Mouse (Mus musculus) cerebellum, adult 8-10 months (tissue): ENCODE results near the gene Smr3a.

Source experiments
- DNase-seq: peaks from one replicate; pipeline ENCODE4 v3.0.0; 2022

Smr3a gene

DNA sequence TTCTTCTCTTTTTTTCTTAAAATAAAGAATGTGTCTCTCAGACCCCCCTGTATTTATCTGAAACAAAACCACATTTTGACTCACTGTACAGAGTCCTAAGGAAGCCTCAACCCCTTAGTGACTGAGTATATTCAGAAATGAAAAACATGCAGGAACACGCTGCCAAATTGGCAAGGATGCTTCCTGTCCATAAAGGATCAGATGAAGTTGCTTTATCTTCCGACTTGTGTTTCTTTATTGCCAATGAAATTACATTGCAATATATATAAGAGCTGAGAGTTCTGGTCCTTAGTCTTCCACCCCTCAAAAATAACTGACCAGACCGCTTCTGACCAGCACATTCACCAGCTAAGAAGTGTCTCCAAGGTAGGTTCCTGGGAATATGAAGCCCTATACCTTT is at the start of gene Smr3a:
TSS of gene Smr3a (plus strand) at position 301 of the 400 bp plus-strand sequence.
- no peak for DNase-seq

DNA sequence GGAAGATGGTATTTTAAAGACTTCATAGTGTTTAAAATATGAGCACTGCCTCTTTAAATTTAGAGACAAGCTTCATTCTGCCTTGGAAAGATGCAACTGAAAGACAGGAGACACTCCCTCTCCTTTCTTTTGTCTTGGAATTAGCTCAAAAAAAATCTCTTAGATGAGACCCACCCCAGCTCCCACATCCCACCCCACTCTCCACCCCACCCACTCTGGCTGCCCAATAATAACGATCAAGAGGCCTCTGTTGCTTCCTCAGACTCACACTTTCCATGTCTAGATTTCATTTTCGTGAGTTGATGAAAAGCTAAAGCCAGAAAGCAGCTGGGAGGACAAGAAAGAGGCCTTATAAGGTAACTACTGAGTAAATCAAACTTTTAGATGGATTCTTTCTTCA is 33.1 kb upstream of the Smr3a start, which contains the start of the genes 2310003L06Rik and Gm28434:
TSS of gene 2310003L06Rik (plus strand) at position 259 of the 400 bp plus-strand sequence.
TSS of gene Gm28434 (plus strand) at position 317 of the 400 bp plus-strand sequence.
- DNase-seq: no peak

DNA sequence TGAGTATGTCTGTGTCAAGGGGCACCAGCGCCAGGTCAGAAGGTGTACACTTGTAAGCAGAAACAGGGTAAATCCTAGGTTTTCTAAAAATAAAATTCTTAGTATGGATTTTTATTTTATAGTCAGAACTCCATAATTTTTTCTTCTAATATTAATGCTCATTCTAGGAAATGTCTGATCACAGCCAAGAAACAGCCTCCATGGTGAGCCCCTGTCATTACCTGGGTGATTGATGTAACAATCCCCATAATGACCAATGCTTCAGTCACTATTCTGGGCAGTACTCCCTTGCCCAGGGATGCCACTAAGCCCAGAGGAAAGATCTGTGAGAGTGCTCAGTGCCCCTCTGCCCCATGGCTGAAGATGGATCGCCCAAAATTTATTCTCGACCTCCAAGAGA is 23.2 kb upstream of the Smr3a start, which contains the start of gene Cabs1:
TSS of gene Cabs1 (plus strand) at position 301 of the 400 bp plus-strand sequence.
- DNase-seq: no peak

DNA sequence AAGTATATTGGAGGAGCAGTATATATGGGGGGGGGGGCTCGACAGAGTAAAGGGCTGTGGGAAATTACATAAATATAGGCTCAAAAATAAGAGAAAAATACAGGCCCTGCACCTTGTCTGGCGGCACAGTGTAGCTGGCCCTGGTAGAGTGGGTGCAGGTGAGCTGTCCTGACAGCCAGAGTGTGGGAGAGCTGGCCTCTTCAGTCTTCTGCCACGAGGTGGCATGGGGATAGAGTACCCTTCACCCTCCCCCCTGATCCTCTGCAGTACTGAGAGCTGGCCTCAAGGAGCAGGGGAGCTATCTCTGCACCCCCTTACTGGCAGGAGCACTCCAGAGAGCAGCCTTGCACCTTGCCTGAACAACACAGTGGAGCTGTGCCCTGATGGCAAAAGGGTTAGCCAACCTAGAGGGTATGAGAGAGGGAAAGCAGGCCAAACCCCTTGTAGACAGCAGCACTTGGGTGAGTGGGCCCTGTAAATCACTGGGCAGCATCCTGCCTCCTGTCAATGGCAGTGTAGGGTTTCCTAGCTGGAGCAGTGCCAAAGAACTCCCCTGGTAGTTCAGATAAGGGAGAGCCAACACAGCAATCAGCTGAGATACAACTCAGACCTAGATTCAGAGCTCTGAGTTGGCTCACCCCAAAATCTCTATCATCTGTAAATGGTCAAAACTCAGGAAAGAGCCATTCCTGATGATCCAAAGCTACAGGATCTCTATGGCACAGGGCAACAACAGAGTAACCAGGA is 19.7 kb upstream of the Smr3a start:
- no peak for DNase-seq

DNA sequence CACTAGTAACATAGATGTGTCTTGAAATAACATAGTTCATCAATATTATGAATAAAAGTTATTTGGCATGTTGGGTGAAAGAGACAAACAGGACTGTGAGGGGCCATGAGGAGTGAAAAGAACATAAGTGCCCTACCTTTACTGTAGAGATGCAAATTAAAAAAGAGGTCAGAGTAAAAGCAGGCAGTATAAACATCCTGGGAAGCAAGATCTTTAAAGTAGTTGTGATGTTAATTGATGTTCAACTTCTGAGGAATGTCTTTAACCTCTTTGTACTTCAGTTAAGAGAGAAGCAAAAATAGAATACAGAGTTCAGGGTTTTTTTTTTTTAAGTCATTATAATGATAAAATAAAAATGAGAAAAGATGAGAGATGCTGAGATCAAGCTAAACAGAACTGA is 2.9 kb downstream of the Smr3a start:
- DNase-seq: no peak
